Mouse (Mus musculus) hindbrain, postnatal 0 days (tissue): ENCODE data around the gene Myo1f. TPM values are rescaled to one million over a fixed set of nuclear protein-coding genes. Genes with fewer than 3 reads are reported as not detected.

ENCODE experiments used
- ATAC-seq: fragments of 200-750 bp; cut with Nextera tagmentation; 2 replicates; pipeline ENCODE4 v1.8.0; 2017; ENCODE audit warnings: mild to moderate bottlenecking, moderate TSS enrichment, moderate library complexity
- DNase-seq: peaks from one replicate; pipeline ENCODE4 v3.0.0-alpha.2; 2015; ENCODE audit warnings: low spot score
- H3K27ac ChIP-seq: fragments of 300-500 bp; sonication (generic); 2 replicates; pipeline ENCODE4 v1.5.1; 2014; ENCODE audit warnings: mild to moderate bottlenecking
- H3K27me3 ChIP-seq: fragments of 300-500 bp; sonication (generic); 2 replicates; pipeline ENCODE4 v1.6.1; 2014; ENCODE audit warnings: low read length, mixed read lengths; ENCODE audit not compliant: insufficient read depth
- H3K36me3 ChIP-seq: fragments of 300-500 bp; sonication (generic); 2 replicates; pipeline ENCODE4 v1.6.1; 2014; ENCODE audit warnings: low read length, mixed read lengths; ENCODE audit not compliant: insufficient read depth
- H3K4me1 ChIP-seq: fragments of 300-500 bp; sonication (generic); 2 replicates; pipeline ENCODE4 v1.6.1; 2014; ENCODE audit warnings: antibody characterized with exemption, low read length, mixed read lengths; ENCODE audit not compliant: insufficient read depth
- H3K4me2 ChIP-seq: fragments of 300-500 bp; sonication (generic); 2 replicates; pipeline ENCODE4 v1.6.1; 2014; ENCODE audit warnings: low read depth, mild to moderate bottlenecking, low read length, moderate library complexity, mixed read lengths
- H3K4me3 ChIP-seq: fragments of 300-500 bp; sonication (generic); 2 replicates; pipeline ENCODE4 v1.5.1; 2014; ENCODE audit warnings: low read length
- H3K9ac ChIP-seq: fragments of 300-500 bp; sonication (generic); replicated peaks from 2 replicates; pipeline ENCODE4 v1.6.1; 2014; ENCODE audit warnings: mild to moderate bottlenecking, low read length, moderate library complexity, mixed read lengths
- H3K9me3 ChIP-seq: fragments of 300-500 bp; sonication (generic); 2 replicates; pipeline ENCODE4 v1.6.1; 2016; ENCODE audit warnings: low read length, mixed read lengths
- CTCF ChIP-seq: IDR thresholded peaks from 2 replicates; pipeline ENCODE4 v1.5.1; 2016; ENCODE audit warnings: antibody characterized with exemption, control low read depth, low read depth
- WGBS: fragments of 180-500 bp; shearing (Covaris S2); extraction: QIAGEN DNeasy Blood & Tissue Kit; methylation state at CpG from one replicate; pipeline ENCODE4 v1.1.7; 2014; 5-methylcytosine and 5-hydroxymethylcytosine counted together
- polyA plus RNA-seq: library from polyadenylated mRNA; unstranded; fragments of >200 nt; fragmentation: Nextera tagmentation; extraction: Ambion mirVana; gene quantifications from 2 replicates; pipeline ENCODE4 v1.2.1, GENCODE M21; 2015
- total RNA-seq: library from RNA; depleted of rRNA; stranded (reverse); fragments of >200 nt; gene quantifications from 2 replicates; pipeline ENCODE4 v1.2.3, GENCODE M21; 2014

Gene Myo1f
- total and polyA plus RNA-seq, 2 experiments from 2014 or later: 1.2 to 2.6 TPM

DNA sequence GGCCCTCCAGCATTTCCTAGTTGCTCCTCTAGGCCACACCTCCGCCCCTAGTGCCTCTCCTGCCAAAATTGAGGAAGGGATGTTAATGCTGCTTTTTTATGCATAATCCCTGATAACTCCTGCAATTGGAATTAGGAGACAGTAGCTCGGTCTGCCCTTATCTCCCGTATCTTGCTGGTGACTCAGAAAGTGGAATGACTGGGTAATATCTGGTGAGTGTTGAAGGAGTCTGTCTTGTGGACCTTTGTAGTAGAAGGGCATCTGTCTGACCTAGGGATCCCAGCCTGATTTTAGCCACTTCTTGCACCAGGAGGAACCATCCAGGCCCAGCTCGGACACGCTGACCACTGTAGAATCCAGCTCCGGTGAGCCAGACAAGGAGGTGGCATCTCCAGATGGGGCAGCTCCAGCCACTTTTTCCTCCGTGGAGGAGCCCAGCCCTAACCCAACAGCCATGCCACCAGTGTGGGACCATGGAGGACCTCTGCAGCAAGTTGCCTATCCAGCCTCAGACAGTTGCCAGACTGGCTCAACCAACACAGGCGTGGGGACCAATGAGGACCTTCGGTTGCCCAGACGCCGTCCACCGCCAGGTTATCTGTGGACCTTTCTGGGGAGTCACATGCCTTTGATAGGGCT lies 74.1 kb downstream of the Myo1f start:
- WGBS: 77% methylated on average over 12 of the region's 12 CpGs

DNA sequence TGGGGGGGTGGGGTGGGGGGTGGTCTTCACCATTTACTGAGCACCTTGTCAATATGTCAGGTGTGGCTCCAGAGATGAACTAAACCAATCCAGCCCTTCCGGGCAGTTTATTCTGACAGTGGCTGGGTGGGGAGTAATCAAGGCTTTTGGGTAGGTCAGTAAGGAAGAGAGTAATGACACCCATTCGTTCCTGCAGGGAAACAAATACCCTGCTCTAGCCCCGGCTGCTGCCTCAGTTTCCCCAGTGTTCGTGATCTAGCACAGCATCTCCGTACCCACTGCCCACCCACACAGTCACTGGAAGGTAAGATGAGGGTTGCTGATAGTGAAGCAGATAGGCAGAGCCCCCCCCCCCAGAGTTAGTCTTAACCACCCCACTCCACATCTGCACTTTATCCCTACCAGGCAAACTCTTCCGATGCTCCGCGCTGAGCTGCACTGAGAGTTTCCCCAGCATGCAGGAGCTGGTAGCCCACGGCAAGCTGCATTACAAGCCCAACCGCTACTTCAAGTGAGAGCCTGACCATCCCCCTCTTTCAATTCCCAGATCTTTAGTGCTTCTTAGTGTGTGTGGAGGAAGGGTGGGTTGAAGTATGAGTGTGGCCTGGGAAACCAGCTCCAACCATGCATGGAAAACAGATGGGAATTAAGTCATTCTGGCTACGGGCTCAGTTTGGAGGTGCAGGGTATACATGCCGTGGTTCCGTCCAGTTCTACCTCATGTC lies 74.8 kb downstream of the Myo1f start:
- no peak for TF ChIP-seq CTCF
- Histone ChIP-seq H3K27ac (peak overlapping the region; percentile 41; the same call in 1 of the 2 replicates), H3K9ac (no peak overlapping the region), H3K4me3 (no peak overlapping the region), H3K36me3 (no peaks in the 10 kb centered on the region), H3K4me2 (peak overlapping the region; percentile 88; the same call in 1 of the 2 replicates), H3K9me3 (no peaks in the 10 kb centered on the region), H3K4me1 (peaks cover 19% of the 10 kb centered on the region; the same call in 1 of the 2 replicates), H3K27me3 (no peaks in the 10 kb centered on the region)
- ATAC-seq (no peak), DNase-seq (no peak)
- 80% methylated on average over 13 of the region's 13 CpGs for WGBS

More for the DNA sequence above, 74.1 kb downstream of the Myo1f start:
- Histone ChIP-seq H3K4me1 (peaks cover 19% of the 10 kb centered on the region; the same call in 1 of the 2 replicates), H3K4me2 (peak overlapping the region; percentile 88), H3K9ac (peak overlapping the region; percentile 84), H3K27me3 (no peaks in the 10 kb centered on the region), H3K36me3 (no peaks in the 10 kb centered on the region), H3K9me3 (no peaks in the 10 kb centered on the region), H3K4me3 (peak overlapping the region; percentile 59), H3K27ac (peak overlapping the region; percentile 98)
- TF ChIP-seq CTCF: no peak
- DNase-seq: no peak
- no peak for ATAC-seq

DNA sequence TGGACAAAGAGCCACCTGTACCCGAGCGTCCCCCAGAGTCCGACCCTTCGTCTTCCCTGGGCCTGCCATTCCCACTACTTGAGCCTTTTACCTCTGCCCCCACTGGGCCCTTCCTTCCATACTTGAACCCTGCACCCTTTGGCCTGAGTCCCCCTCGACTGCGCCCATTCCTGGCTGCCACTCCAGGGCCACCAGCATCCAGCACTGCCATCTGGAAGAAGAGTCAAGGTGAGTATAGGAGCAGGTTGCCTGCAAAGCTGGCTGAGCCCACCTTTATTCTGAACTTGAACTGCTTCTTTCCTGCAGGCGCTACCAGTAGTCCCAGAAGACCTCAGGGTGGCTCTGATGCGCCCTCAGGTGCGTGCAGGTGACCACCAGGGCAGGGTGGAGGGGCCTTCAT lies 75.7 kb downstream of the Myo1f start:
- WGBS: 92% methylated on average over 9 of the region's 9 CpGs
- Histone ChIP-seq H3K9ac (no peak overlapping the region), H3K4me1 (peaks cover 19% of the 10 kb centered on the region; the same call in 1 of the 2 replicates)

DNA sequence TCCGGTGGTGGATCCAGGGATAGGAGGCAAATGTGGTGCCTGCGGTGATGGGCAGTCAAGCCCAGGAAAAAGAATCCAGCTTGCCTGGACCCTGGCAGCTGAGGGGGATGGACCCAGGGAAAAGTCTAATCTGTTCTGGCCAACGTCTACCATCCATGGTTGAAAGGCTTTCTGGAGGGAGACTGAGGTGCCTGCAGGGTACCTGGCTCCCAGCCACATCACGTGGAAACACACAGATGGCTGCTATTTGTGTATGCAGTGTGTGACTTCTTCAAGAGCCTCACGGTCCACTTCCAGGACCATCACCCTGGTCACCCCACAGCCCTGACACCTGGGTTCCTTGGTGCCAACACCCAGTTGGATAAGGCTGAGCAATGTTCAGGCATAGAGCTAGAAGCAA lies 76.3 kb downstream of the Myo1f start:
- WGBS: 56% methylated on average over 5 of the region's 5 CpGs

More for the DNA sequence above, 75.7 kb downstream of the Myo1f start:
- Histone ChIP-seq H3K4me2 (no peak overlapping the region), H3K9me3 (no peaks in the 10 kb centered on the region), H3K27ac (peak overlapping the region; percentile 60), H3K36me3 (no peaks in the 10 kb centered on the region), H3K4me3 (no peak overlapping the region), H3K27me3 (no peaks in the 10 kb centered on the region)
- DNase-seq (no peak), ATAC-seq (no peak)
- no peak for TF ChIP-seq CTCF

DNA sequence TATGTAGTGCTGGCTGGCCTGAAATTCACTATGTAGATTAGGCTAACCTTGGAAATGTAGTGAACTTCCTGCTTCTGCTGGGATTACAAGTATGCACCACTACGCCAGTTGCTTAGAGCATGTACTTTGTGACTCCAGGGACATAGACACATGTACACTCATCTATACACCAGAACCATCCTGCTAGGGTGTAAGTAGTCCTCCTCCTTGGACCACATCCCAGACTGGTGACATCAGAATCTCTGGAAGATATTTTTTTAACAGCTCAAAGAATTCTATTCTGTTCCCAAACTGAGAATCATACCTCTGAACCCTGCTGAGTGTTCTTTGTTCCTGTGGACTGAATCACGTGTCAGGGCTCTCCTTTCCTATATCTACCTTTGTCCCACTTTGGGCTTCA lies 81.5 kb downstream of the Myo1f start:
- Histone ChIP-seq H3K36me3 (no peaks in the 10 kb centered on the region), H3K9me3 (no peaks in the 10 kb centered on the region), H3K9ac (no peak overlapping the region), H3K4me1 (no peaks in the 10 kb centered on the region), H3K4me3 (no peak overlapping the region), H3K27me3 (no peaks in the 10 kb centered on the region), H3K27ac (no peak overlapping the region), H3K4me2 (no peak overlapping the region)
- ATAC-seq (no peak), DNase-seq (no peak)
- WGBS: 76% methylated on average over 2 of the region's 2 CpGs
- TF ChIP-seq CTCF: no peak

More for the DNA sequence above, 76.3 kb downstream of the Myo1f start:
- Histone ChIP-seq H3K36me3 (no peaks in the 10 kb centered on the region), H3K4me2 (no peak overlapping the region), H3K9me3 (no peaks in the 10 kb centered on the region), H3K27me3 (no peaks in the 10 kb centered on the region), H3K27ac (0 out of 2 replicates have a peak overlapping the region, but pooled peaks have one; percentile 60), H3K9ac (no peak overlapping the region), H3K4me3 (no peak overlapping the region), H3K4me1 (peaks cover 19% of the 10 kb centered on the region; the same call in 1 of the 2 replicates)
- ATAC-seq (peak; percentile 15; the same call in 1 of the 2 replicates), DNase-seq (peak; percentile 77)
- no peak for TF ChIP-seq CTCF

DNA sequence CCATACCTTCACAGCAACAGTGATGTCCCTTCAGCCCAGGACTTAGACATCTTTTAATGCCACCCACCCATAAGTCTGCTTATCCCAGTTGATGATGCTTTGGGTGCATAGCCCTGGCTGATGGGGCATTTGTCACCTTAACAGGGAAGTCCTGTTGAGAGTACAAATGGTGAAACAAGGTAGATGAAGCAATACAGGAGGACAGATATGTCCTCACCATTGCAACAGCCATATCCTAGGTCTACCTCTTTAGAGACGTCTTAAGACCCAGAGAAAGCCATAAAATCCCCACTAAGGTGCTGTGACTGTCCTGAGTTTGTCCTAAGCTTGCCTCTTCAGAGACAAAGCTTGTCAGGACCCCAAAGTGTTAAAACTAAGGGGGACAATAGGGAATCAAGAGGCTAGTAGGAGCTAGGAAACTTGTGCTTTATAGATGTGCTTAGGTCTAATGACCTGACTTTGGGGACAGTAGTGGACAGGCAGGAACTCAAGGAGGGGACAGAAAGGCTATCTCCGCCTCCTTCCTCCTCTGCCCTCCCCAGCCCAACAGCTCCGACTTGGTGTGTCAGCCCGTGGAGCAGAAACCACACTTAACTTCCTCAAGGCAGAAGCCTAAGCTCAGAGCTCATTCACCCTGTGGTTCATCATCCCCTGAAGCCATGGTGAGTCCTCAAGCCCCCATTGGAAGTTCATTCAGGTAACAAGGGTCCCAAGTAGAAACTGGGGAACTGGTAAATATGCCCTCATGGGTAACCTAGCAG lies 82.2 kb downstream of the Myo1f start, which contains the start of gene Pram1:
TSS of gene Pram1 (plus strand) at position 541 of the 761 bp plus-strand sequence.
- WGBS: 90% methylated on average over 4 of the region's 4 CpGs
- Histone ChIP-seq H3K4me2 (no peak within 1 kb of the TSS), H3K4me1 (no peaks in the 10 kb centered on the region), H3K9ac (no peak within 1 kb of the TSS), H3K27me3 (no peaks in the 10 kb centered on the region), H3K9me3 (no peaks in the 10 kb centered on the region), H3K27ac (no peak within 1 kb of the TSS), H3K36me3 (no peaks in the 10 kb centered on the region), H3K4me3 (no peak within 1 kb of the TSS)
- no peak for TF ChIP-seq CTCF
- no peak for ATAC-seq
- no peak for DNase-seq
